ENCODE assay signal across 14 mouse cellular contexts in the genomic region with DNA sequence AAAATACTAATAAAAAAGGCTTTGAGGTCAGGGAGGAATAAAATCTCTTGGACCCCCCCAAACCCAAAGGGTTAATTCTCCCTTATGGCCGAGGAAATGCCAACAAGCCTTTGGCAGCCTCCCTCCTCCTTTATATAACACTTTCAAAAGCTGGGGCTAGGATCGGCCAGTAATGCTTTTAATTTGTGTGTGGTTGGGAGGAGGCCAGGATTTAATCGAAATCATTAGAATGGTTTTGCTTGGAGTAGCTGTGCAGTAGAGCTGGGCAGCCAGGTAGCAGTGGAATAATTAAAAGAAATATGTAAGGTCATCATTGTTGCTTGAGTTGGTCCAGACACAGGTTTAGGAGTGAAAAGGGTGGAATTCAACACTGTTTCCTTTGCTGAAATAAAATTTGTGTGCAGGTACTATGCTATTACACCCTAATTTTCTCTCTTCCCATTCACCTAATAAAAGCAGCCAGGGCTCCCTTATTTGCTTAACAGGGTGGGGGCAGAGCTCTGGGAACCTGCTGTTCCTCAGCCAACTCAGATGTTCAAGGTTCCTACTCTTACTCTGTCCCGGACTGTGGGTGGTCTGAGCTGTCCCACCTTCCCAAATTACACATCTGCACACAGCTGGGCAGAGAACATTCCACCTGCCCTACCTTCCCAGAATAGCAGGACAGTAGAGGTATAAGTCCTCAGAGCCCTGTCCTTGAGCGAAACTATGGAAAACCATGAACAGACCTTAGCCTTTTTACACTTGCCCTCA.
"Had no signal": no experiment of that assay in that cellular context is flagged by ENCODE, and none has a peak within 500 bp of the region (broad histone marks: within the 10 kb centered on the region; RNA-seq: fewer than 3 reads in every experiment).

No protein-coding gene starts in this region.

- H3K9me3 ChIP-seq: liver, embryonic 15.5 days had no signal

- H3K9ac ChIP-seq: liver, embryonic 15.5 days; lung, embryonic 14.5 days; neural tube, embryonic 12.5 days had no signal

- H3K27me3 ChIP-seq: liver, embryonic 15.5 days; neural tube, embryonic 12.5 days had no signal

- H3K4me1 ChIP-seq: liver, embryonic 15.5 days; midbrain, embryonic 10.5 days; neural tube, embryonic 12.5 days had no signal

- DNase-seq: layer of hippocampus, adult 9-11 months; lung, embryonic 14.5 days; lung, postnatal 10 days; lung, postnatal 4 days; midbrain, embryonic 14.5 days; retina, postnatal 1 day; right cerebral cortex, postnatal 4 days; spleen, adult 18-20 months; thymus, adult 18-20 months; thymus, postnatal 14 days had no signal

- H3K27ac ChIP-seq: liver, embryonic 15.5 days; midbrain, embryonic 10.5 days; neural tube, embryonic 12.5 days had no signal

- H3K36me3 ChIP-seq: liver, embryonic 15.5 days; midbrain, embryonic 10.5 days; neural tube, embryonic 12.5 days had no signal

- H3K4me2 ChIP-seq: liver, embryonic 11.5 days; liver, embryonic 15.5 days; lung, embryonic 14.5 days; neural tube, embryonic 12.5 days had no signal

- H3K4me3 ChIP-seq: liver, embryonic 15.5 days; midbrain, embryonic 10.5 days; neural tube, embryonic 12.5 days had no signal
